Mouse (Mus musculus): ENCODE results near the gene Riox1. TPM values are rescaled to one million over a fixed set of nuclear protein-coding genes. Genes with fewer than 3 reads are reported as not detected.

Gene Riox1
- total RNA-seq, 1 experiment from 2014 or later, result 15.4 TPM

Other genes starting within 250 kb of the Riox1 start
- 1.4 and 2.0 TPM in 2 replicates for gene Papln, start 187.0 kb upstream of the Riox1 start, total RNA-seq (2021)
- 47.5 and 52.1 TPM in 2 replicates for gene Numb, start 28.7 kb upstream of the Riox1 start, total RNA-seq (2021)
- not detected in 2 replicates for gene Heatr4, start 34.2 kb downstream of the Riox1 start, total RNA-seq (2021)
- gene Acot2, start 37.3 kb downstream of the Riox1 start, total RNA-seq (2021), result 15.2 and 17.1 TPM in 2 replicates
- 6.3 and 7.7 TPM in 2 replicates for gene Acot1, start 58.9 kb downstream of the Riox1 start, total RNA-seq (2021)
- 1.5 and 1.7 TPM in 2 replicates for gene Acot4, start 87.8 kb downstream of the Riox1 start, total RNA-seq (2021)
- not detected in 2 replicates for gene Gm49366, start 88.3 kb downstream of the Riox1 start, total RNA-seq (2021)
- not detected in 2 replicates for gene Acot3, start 101.5 kb downstream of the Riox1 start, total RNA-seq (2021)
- gene Acot5, start 118.7 kb downstream of the Riox1 start, total RNA-seq (2021), result 0.33 TPM in 1 of 2 replicates, not detected in the other
- 4.9 and 5.0 TPM in 2 replicates for gene Acot6, start 150.0 kb downstream of the Riox1 start, total RNA-seq (2021)
- 11.9 and 20.7 TPM in 2 replicates for gene Dnal1, start 163.8 kb downstream of the Riox1 start, total RNA-seq (2021)
- gene Pnma1, start 197.9 kb downstream of the Riox1 start, total RNA-seq (2021), result 0.64 TPM in 1 of 2 replicates, not detected in the other